Mouse (Mus musculus) midbrain, embryonic 11.5 days (tissue): ENCODE results near the gene Tmco1. TPM values are rescaled to one million over a fixed set of nuclear protein-coding genes. Genes with fewer than 3 reads are reported as not detected.

Source experiments
- ATAC-seq: fragments of 200-750 bp; cut with Nextera tagmentation; 2 replicates; pipeline ENCODE4 v1.8.0; 2017; ENCODE audit warnings: moderate TSS enrichment, moderate library complexity; ENCODE audit not compliant: low FRiP score
- DNase-seq: peaks from one replicate; pipeline ENCODE4 v3.0.0; 2015; ENCODE audit warnings: low spot score; ENCODE audit errors: missing footprints
- H3K27ac ChIP-seq: fragments of 300-500 bp; sonication (generic); 2 replicates; pipeline ENCODE4 v1.5.1; 2014; ENCODE audit warnings: low read depth, low read length
- H3K27me3 ChIP-seq: fragments of 300-500 bp; sonication (generic); 2 replicates; pipeline ENCODE4 v1.6.1; 2014; ENCODE audit warnings: mild to moderate bottlenecking, low read length, moderate library complexity, mixed read lengths; ENCODE audit not compliant: control insufficient read depth, insufficient read depth
- H3K36me3 ChIP-seq: fragments of 300-500 bp; sonication (generic); 2 replicates; pipeline ENCODE4 v1.6.1; 2014; ENCODE audit warnings: mild to moderate bottlenecking, low read length, moderate library complexity, mixed read lengths; ENCODE audit not compliant: control insufficient read depth, insufficient read depth
- H3K4me1 ChIP-seq: fragments of 300-500 bp; sonication (generic); 2 replicates; pipeline ENCODE4 v1.6.1; 2014; ENCODE audit warnings: low read length; ENCODE audit not compliant: control insufficient read depth, insufficient read depth
- H3K4me2 ChIP-seq: fragments of 300-500 bp; sonication (generic); 2 replicates; pipeline ENCODE4 v1.6.1; 2014; ENCODE audit warnings: mild to moderate bottlenecking, moderate library complexity
- H3K4me3 ChIP-seq: fragments of 300-500 bp; sonication (generic); 2 replicates; pipeline ENCODE4 v1.5.1; 2014; ENCODE audit warnings: low read depth, low read length
- H3K9ac ChIP-seq: fragments of 300-500 bp; sonication (generic); 2 replicates; pipeline ENCODE4 v1.6.1; 2014; ENCODE audit warnings: low read length
- H3K9me3 ChIP-seq: fragments of 300-500 bp; sonication (generic); 2 replicates; pipeline ENCODE4 v1.6.1; 2016; ENCODE audit warnings: low read length; ENCODE audit not compliant: control insufficient read depth
- WGBS: fragments of 180-500 bp; shearing (Covaris S2); extraction: QIAGEN DNeasy Blood & Tissue Kit; methylation state at CpG from one replicate; pipeline ENCODE4 v1.1.7; 2014; 5-methylcytosine and 5-hydroxymethylcytosine counted together
- polyA plus RNA-seq: library from polyadenylated mRNA; unstranded; fragments of >200 nt; fragmentation: Nextera tagmentation; extraction: Ambion mirVana; gene quantifications from 2 replicates; pipeline ENCODE4 v1.2.1, GENCODE M21; 2014

Gene Tmco1
- polyA plus RNA-seq, 1 experiment from 2014 or later = 94.2 TPM

DNA sequence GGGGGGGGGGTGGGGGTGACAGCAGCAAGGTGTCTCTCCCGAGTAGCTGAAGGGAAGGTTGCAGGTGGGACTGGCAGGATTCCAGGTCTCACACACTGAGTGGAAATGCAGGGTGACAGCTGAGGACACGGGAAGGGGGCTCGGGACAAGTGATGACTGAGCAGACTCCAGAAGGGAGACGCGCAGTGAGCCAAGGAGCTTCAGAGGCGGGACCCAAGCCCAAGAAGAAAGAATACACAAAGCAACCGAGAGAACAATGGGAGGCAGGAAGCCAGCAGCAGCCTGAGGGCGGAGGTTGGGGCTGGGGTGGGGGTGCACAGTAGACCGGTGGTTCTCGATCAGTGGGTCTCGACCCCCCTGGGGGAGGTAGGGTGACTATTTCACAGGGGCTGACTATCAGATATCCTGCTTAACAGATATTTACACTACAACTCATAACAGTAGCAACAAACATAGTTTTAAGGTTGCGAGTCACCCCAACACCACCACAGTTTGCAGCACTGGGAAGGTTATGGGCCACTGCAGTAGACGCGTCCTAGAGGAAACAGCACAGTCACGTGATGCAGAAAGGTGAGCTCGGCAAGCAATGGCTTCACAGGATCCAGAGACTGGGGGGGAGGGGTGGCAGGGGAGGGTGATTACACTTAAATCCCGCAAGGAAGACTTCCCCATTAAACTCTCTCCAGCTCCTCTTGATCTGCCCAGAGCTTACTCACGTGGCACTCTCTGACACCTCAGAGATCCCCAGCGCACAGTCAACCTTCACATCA is 37.7 kb upstream of the Tmco1 start:
- Histone ChIP-seq H3K9me3 (no peaks in the 10 kb centered on the region), H3K4me1 (peaks cover 32% of the 10 kb centered on the region), H3K27me3 (no peaks in the 10 kb centered on the region), H3K4me2 (peak overlapping the region; percentile 46), H3K36me3 (no peaks in the 10 kb centered on the region), H3K9ac (peak overlapping the region; percentile 49; the same call in 1 of the 2 replicates), H3K4me3 (0 out of 2 replicates have a peak overlapping the region, but pooled peaks have one; percentile 7), H3K27ac (no peak overlapping the region)
- DNase-seq (peak; percentile 92), ATAC-seq (peak; percentile 66)
- WGBS = 7% methylated on average over 19 of the region's 19 CpGs

DNA sequence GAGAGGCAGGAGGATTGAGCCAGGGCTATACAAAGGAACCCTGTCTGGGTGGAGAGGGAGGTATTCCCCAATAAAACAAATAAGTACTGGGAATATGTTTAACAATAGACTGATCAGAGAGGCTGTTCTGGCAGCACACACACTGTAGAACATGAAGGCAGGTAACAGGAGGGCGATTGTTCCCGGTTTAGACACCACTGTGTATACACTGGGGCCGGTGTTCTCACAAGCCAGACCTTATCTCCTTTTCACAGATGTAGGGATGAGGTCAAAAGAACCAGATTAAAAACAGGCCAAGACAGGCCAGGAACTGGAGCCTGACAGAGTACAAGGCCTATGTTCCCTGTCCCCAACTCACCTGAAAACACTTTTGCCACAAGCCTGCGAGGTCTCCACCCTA is 36.9 kb upstream of the Tmco1 start:
- 44% methylated on average over 4 of the region's 4 CpGs for WGBS
- no peak overlapping the region for H3K4me3 ChIP-seq
- 0 out of 2 replicates have a peak overlapping the region, but pooled peaks have one; percentile 46 for H3K4me2 ChIP-seq
- no peak overlapping the region for H3K27ac ChIP-seq
- no peaks in the 10 kb centered on the region for H3K9me3 ChIP-seq
- H3K9ac ChIP-seq = no peak overlapping the region
- H3K36me3 ChIP-seq = no peaks in the 10 kb centered on the region
- no peaks in the 10 kb centered on the region for H3K27me3 ChIP-seq
- ATAC-seq (0 out of 2 replicates have a peak, but pooled peaks have one; percentile 7), DNase-seq (peak; percentile 90)
- peaks cover 32% of the 10 kb centered on the region for H3K4me1 ChIP-seq

DNA sequence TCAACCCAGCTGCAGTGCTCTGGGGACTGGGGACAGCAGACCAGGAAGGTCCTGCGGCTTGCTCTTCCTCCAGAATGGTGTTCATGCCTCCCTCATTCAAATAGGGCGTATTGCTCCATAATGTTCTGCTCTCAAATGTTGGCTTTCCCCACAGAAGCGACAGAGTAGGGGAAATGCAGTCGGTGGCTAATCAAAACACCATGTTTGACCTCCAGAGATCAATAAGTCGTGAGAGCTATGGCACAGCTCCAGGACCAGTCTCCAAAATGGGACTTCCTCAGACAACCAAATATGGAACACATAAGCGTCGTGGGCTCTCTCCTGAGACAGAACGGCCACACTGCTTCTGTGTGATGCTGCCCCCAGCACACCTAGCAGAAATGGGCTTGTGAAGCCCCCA is 36.3 kb upstream of the Tmco1 start:
- Histone ChIP-seq H3K9ac (no peak overlapping the region), H3K27me3 (no peaks in the 10 kb centered on the region), H3K4me3 (no peak overlapping the region), H3K9me3 (no peaks in the 10 kb centered on the region), H3K27ac (no peak overlapping the region), H3K4me1 (peaks cover 32% of the 10 kb centered on the region), H3K4me2 (no peak overlapping the region), H3K36me3 (no peaks in the 10 kb centered on the region)
- DNase-seq (no peak), ATAC-seq (no peak)
- 64% methylated on average over 8 of the region's 8 CpGs for WGBS

DNA sequence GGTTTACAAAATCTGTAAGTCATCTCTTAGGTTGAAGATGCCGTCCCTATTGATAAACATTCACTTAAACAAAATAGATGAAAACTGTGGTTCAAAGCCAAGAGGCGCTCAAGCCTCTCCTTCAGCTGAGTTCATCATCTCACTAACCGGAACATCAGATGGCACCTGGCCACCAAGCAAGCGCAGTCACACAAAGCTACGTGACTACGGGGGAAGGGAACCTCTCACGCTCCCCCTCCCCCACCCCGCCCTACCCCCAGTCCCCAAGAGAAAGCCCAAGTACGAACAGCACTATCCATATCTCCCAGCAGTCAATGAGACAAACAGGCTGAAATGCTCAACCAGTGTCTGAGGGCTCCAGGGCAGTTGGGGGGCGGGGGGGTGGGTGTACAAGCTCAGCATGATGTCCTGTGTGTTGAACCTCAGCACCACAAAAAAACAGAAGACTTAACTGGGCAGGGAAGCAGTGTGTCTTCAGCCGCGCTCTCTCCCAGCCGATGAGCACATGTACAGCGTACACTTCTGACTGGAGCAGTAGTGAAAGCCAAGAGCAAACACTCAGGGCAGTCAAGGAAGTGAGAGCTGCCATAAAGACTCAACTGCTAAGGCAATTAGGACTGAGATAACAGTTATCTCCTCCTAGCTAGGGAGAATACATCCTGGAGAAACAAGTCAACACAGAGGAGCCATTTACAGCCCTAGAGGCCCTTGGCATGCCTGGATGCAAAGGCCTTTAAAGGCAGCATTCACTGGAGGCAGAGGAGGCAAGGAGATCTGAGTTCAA is 34.6 kb upstream of the Tmco1 start:
- Histone ChIP-seq H3K4me3 (no peak overlapping the region), H3K36me3 (no peaks in the 10 kb centered on the region), H3K9me3 (no peaks in the 10 kb centered on the region), H3K9ac (no peak overlapping the region), H3K27me3 (no peaks in the 10 kb centered on the region), H3K4me1 (peaks cover 32% of the 10 kb centered on the region), H3K27ac (no peak overlapping the region), H3K4me2 (no peak overlapping the region)
- no peak for DNase-seq
- ATAC-seq = no peak
- WGBS = 80% methylated on average over 14 of the region's 14 CpGs

DNA sequence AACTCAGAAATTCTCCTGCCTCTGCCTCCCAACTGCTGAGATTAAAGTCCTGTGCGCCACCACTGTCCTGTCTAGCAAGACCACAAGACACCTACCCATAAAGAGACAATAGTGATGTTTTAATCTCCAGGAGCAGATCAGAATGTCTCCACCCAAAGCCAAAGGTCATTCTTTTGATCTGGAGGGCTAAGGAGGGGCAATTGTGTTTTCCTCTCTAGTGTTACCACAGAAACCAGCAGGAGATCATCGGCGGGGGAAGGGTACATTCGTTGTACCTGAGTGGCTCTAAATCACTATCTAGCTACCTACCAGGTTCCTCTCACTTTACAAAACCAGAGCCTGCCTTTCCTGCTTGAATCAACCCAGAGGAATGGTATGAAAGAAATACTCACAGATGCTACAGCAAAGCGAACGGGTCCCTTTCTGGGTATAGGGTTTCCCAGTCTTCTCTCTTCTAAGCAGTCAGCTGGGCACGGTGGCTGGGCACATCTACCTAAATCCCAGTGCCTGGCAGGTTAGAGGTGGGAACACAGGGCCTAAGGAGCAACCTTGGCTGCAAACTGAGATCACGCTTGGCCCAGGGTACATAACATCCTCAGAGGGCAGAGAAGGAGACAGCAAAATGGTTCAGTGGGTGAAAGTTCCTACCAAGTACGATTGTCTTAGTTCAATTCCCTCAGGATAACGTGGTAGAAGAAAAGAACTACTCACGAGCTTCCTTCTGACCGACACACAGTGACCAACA is 33.4 kb upstream of the Tmco1 start:
- H3K4me1 ChIP-seq = peaks cover 24% of the 10 kb centered on the region
- 80% methylated on average over 12 of the region's 12 CpGs for WGBS
- no peak for ATAC-seq

DNA sequence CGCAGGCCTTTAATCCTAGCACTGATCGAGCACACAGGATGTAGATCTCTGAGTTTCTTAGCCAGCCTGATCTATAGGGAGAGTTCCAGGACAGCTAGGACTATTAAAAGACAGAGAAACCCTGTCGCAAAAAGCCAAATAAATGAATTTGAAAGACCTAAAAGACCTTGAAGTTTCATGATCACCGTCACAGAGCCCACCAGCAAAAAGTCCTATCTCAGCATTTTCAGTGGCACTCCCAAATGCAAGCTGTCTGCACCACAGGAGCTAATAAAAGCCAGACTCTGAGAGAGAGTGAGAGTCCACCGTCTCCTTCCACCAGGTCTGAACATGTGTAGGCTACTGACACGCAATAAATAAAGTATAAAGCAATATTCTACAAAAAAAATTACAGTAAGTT is 29.8 kb upstream of the Tmco1 start:
- Histone ChIP-seq H3K27me3 (no peaks in the 10 kb centered on the region), H3K4me2 (no peak overlapping the region), H3K9ac (no peak overlapping the region), H3K36me3 (no peaks in the 10 kb centered on the region), H3K27ac (no peak overlapping the region), H3K4me1 (peaks cover 14% of the 10 kb centered on the region), H3K4me3 (no peak overlapping the region), H3K9me3 (no peaks in the 10 kb centered on the region)
- ATAC-seq = no peak
- no peak for DNase-seq
- WGBS = 82% methylated on average over 6 of the region's 6 CpGs

More for the DNA sequence above, 33.4 kb upstream of the Tmco1 start:
- no peak overlapping the region for H3K9ac ChIP-seq
- no peak overlapping the region for H3K4me2 ChIP-seq
- no peaks in the 10 kb centered on the region for H3K9me3 ChIP-seq
- H3K27ac ChIP-seq = no peak overlapping the region
- H3K27me3 ChIP-seq = no peaks in the 10 kb centered on the region
- no peak for DNase-seq
- H3K36me3 ChIP-seq = no peaks in the 10 kb centered on the region
- H3K4me3 ChIP-seq = no peak overlapping the region

DNA sequence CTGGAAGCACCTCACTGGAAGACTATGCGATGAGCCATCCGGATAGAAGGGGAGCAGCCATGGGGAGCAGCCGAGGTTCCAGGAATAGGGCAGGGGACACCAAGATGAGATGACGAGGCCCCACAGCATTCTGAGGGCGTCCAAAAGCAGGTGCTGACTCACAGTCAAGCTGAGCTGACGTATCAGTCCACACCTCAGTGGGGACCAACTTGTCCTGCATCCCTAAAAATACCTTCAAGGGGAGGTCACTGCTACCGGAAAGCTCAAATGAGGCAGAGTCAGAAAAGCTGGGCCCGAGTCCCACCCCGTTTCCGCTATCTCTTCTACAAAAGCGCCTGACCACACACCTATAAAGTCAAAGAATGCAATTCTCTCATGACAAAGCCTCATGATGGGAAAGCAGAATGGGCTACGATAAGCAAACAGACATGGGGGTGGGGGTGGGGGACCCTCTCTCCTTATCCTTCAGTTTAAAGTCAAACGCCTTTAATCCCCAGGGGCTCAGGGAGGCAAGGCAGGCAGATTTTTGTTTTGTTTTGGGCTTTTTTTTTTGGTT is 28.9 kb upstream of the Tmco1 start:
- Histone ChIP-seq H3K9ac (no peak overlapping the region), H3K9me3 (no peaks in the 10 kb centered on the region), H3K4me2 (no peak overlapping the region), H3K4me1 (peaks cover 14% of the 10 kb centered on the region), H3K27ac (no peak overlapping the region), H3K36me3 (no peaks in the 10 kb centered on the region), H3K4me3 (no peak overlapping the region), H3K27me3 (no peaks in the 10 kb centered on the region)
- WGBS = 73% methylated on average over 13 of the region's 13 CpGs
- DNase-seq = no peak
- no peak for ATAC-seq

DNA sequence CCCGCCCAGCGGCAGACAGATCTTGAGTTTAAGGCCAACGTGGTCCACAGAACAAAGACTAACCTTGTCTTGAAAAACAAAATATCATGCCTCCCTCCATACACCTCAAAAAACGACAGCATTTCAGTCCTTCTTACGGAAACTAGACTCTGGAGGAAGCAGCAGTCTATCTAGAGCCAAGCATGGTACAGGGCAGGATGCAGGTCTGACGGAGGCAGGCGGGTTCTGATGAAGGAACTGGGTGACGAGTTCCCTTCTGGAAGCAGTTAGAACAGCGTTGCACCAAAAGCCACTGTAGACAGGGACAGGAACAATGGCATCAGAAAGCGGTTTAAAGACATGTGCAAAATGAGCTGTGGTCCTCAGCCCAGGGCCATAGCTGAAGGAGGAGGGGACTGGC is 28.1 kb upstream of the Tmco1 start:
- H3K4me1 ChIP-seq = peaks cover 14% of the 10 kb centered on the region
- no peak overlapping the region for H3K27ac ChIP-seq

More for the DNA sequence above, 28.1 kb upstream of the Tmco1 start:
- Histone ChIP-seq H3K9me3 (no peaks in the 10 kb centered on the region), H3K9ac (no peak overlapping the region), H3K36me3 (no peaks in the 10 kb centered on the region), H3K4me3 (no peak overlapping the region), H3K4me2 (no peak overlapping the region), H3K27me3 (no peaks in the 10 kb centered on the region)
- WGBS = 86% methylated on average over 10 of the region's 10 CpGs
- no peak for ATAC-seq
- no peak for DNase-seq
